Mouse (Mus musculus): Measurements from ENCODE around the gene Xrra1.

Gene Xrra1

DNA sequence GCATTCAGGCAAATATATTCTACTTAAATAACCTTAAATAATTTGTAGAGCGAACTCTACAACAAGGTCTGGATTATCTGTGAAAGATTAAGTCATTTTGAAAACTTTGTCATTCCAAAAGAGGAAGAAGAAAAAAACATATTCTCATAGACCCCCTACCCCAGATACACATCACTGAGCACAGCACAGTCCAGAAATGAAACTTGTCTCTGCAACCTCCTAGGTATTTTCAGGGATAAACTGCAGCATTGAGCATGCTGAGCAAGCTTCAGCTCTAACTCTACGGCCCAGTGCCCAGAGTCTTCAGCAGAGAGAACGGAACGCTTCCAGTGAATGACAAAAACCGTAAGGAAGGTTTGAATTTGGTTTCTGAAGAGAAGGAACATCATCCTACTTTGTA is 8.4 kb upstream of the Xrra1 start:
- no peak for DNase-seq (ENCODE audit: low read depth in 1 of 2, low spot score in 2 of 2)

DNA sequence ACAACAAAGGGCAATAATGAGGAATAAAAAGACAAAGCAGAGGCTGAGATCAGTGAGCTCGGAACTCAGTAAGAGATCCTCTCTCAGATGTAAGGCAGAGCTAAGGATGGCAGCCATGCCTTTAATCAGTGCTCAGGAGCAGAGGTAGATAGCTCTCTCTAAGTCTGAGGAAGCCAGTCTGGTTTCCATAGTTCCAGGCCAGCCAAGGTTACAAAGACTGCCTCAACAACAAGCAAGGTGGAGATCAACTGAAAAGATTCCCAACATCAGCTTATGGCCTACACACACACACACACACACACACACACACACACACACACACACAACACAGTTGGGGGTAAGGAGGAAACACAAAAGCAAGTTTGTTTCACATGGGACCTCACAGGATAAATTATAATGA is 7.8 kb upstream of the Xrra1 start:
- DNase-seq (ENCODE audit: low read depth in 1 of 2, low spot score in 2 of 2): no peak

DNA sequence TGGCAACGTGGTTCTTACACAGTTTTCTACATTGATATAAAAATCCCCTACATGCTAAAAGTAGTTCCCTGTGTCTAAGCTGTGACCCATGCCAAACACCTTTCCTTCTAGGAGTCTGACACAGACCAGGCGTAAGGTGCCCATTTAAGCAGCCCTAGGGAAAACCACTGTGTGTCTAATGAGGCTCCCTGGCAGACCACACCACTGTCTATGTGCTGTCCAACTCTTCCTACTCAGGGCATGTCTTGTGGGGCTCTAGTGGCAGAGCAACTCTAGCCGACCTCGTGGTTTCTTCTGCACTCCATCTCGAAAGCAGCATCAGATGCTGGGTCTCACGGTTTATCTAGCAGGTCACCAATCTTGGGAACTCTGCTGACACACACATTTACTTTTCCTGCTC is 7.3 kb upstream of the Xrra1 start:
- no peak for DNase-seq (ENCODE audit: low read depth in 1 of 2, low spot score in 2 of 2)

DNA sequence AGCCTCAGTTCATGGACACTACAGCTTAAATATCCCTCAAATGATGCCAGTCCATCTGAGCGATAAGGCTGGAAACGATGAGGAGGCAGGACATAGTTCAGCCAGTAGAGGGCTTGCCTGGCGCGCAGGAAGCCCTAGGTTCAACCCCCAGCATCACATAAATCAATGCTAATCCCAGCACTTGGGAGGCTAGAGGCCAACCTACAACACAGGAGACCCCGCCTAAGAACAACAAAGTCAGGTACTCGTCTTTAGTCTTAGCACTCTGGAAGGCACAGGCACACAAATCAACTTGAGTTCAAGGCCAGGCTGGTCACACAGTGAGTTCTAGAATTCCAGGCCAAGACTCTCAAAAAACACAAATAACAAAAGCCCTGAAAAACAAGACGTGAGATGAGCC is 5.6 kb upstream of the Xrra1 start:
- DNase-seq (ENCODE audit: low read depth in 1 of 2, low spot score in 2 of 2): no peak

DNA sequence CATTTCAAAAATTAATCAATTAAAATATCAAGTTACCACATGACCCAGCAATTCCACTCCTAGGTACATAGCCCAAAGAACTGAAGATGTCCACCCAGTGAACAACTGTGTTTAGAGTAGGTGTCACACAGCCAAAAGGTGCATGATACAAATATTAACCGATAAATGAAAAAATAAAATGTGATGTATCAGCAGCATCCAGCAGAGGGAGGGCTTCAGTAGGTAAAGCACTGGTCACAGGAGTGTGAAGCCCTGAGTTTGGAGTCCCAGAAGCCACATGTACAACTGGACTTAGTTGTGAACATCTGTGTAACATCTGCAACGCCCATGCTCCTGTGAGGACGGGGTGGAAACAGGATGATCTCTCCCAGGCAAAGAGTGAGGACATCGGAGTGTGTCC is 4.6 kb upstream of the Xrra1 start:
- no peak for DNase-seq (ENCODE audit: low read depth in 1 of 2, low spot score in 2 of 2)

DNA sequence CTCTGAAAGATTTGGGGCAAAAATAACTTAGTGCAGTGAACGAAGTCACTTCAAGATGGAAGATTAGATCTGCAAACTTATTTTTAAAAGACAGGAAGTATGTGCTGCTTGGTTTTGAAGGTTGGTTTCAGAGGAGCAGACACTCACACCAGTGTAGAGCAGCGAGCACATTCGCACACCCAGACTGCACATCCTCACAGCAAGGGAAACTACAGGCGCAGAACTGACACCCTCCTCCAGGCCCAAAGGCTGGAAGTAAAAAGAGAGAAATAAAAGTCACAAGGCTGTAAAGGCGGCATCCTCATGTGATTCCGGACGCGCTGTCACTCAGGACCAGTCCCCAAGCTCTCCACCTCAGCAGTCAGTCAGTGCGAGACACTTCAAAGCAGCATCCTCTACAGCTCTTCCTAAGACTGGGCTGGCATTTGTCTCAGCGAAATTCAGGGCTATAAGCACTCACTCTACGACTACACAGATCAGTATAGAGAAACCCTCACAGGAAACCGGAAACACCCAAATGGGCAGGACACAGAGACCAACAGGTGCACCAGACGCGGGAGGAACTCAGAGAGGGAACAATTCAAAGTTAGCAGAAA is 2.6 kb upstream of the Xrra1 start:
- no peak for DNase-seq (ENCODE audit: low read depth in 1 of 2, low spot score in 2 of 2)

DNA sequence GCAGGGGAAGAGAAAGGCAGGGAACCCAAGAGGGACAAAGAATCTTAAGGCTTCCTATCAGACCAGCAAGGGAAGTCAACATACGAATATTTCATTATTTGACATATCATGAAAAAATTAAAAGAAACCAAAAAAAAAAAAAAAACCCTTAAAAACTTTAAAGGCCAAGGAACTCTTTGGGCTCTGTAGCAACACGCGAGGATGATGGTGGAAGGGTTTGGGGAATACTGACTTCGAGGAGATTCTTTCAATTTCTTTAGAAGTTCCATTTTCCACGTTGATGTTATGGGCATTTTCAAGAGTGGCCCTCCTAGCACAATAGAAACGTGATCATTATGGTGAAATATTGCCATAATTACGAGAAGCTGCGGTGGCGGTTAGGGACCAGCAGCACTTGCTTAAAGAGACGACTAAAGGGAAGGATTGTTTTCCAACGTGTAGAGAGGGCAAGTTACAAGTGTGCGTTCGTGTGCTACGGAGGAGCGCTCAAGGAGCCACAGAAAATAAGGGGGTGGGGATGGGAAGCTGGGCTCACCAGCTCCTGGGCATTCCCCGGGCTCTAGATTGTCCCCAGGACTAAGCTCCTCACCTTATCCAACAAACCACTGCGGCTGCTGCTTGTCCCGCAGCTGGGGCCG is 622 bp upstream of the Xrra1 start:
- DNase-seq (ENCODE audit: low read depth in 1 of 2, low spot score in 2 of 2): no peak

DNA sequence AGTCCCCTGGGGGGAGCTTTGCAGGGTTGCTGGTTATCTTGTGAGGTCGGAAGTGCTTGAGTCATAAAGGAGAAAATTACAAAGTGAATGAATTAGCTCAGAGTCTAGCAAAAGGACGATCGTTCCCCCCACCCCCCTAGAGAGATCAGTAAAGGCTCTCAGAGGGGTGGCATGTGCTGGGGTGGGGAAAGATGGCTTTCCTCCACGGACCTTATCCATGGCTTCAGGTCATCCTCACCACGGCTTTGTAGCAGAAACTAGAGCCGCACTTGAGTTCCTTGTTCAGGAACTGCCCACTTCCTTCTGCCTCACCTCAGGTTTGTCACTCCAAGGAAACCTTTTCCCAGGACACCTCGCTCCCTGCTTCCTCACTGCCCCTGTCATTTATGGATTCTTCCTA is 4.4 kb downstream of the Xrra1 start, which contains the start of gene Spcs2:
Gene Spcs2 (minus strand): TSS at position 101 of the 400 bp plus-strand sequence.
- DNase-seq (ENCODE audit: low read depth in 1 of 2, low spot score in 2 of 2): no peak

DNA sequence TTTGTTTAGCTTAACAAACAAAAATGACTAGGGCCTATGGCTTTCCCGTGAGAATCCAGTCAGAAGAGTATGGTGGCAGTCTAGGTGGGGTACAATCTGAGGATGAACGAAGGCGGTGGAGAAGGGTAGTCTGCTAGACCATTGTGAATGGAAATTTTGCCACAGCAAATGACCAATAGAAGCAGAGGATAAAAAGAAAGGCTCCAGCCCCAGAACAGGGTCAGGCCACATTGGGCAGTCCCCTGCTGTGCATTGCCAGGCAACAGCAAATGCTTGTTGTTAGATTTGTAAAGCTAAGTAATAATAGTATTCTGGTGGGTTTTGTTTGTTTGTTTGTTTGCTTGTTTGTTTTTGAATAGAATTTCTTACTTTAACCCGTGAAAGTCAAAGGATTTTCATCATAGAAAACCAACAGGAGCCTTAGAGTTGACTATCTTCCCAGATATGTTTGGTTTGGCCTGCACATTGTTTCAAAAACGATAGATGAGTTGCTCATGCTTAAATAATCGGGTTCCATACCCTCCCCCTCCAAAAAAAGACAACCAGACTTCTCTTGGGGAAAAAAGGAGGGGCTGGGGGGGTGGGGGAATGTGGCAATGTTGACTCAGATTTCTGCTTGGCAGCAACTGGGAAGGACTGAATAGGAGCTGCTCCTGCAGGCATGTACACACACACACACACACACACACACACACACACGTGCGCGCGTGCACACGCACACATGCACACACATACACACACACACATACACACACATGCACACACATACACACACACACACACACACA is 5.5 kb downstream of the Xrra1 start:
- no peak for DNase-seq (ENCODE audit: low read depth in 1 of 2, low spot score in 2 of 2)

DNA sequence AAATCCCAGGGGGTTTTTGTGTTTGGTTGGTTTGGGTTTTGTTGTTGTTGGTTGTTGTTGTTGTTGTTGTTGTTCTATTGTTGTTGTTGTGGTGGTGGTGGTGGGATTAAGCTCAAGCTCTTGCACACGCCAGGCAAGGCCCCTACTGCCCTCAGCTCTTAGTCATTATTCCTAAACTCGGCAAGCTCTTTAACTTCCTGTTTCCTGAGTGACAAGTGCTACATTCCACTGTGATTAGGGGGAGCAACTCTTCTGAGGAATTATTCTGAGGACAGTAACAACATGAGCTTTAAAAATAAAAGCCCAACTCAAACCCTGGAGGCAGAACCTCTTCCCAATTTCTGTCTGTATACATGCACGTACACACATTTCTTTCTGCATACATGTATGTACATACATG is 6.3 kb downstream of the Xrra1 start:
- DNase-seq (ENCODE audit: low read depth in 1 of 2, low spot score in 2 of 2): no peak

DNA sequence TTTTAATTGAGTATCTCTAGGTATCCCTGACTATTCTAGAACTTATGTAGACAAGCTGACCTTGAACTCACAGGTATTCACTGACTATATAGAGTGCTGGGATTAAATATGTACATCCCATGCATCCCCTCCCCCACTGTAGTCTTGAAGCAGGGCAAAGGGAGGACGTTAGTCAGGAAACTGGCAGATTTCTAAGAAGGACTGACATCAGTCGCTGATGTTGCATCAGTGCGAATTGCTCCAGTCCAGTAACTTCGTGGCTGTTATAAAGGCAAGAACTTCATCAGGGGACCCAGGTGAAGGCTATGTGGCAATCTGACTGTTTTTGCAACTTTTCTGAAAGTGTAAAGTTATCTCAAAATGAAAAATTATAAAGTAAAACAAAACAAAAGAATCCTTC is 10.4 kb downstream of the Xrra1 start:
- DNase-seq (ENCODE audit: low read depth in 1 of 2, low spot score in 2 of 2): no peak

DNA sequence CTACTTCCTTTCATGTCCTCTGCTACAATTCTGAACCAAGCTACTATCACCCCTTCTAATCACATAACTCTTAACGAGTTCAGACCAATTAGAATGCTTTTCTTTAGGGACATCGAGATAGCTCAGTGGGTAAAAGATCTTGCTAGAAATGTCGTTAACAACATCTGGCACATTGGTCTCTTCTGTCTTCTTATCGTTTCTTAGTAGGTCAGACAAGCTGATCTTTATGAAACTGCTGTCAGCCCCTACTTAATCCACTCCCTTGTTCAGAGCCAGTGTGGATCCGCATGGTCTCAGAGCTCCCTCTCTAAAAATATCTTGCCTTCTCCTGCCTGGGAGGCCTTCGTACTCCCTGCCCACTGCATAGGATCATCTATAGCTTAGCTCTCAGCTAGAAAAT is 15.0 kb downstream of the Xrra1 start:
- no peak for DNase-seq (ENCODE audit: low read depth in 1 of 2, low spot score in 2 of 2)

DNA sequence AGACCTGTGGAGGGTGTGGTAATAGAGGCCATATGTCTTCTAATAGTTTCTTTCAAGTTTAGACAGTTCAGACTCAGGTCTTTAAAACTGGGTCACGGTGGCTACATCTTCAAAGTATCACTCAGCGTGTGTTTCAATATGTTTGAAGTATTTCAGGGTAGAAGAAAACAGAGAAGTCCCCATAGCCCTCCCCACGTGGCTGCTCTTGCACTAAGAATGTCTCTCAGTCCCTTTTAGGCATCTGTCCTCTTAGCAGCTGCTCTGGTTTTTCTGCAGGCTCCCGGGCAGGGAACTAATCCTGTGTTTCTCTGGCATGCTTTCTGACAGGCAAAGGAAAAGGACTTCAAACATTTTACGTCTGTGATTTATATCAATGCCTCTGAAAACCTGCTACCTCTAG is 17.0 kb downstream of the Xrra1 start:
- DNase-seq (ENCODE audit: low read depth in 1 of 2, low spot score in 2 of 2): no peak

DNA sequence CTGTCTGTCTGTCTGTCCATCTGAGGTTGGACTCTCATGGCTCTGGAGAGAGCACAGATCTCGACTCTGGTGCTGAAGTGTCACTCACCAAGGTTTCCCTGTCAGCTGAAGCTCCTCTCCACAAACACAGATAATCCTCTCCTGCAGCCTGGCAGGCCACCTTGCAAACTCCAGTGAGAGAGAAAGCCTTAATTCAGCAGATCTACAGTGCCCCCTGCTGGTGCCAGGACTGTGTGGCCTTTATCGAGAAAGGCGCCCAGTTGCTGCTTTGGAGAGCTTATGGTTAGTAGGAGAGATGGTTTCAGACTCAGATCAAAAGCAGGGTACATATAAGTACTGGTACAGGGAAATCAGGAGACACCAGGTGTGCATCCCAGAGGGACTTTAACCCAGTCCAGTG is 17.4 kb downstream of the Xrra1 start:
- peak in 1 of 2 experiments; percentile 53 for DNase-seq (ENCODE audit: low read depth in 1 of 2, low spot score in 2 of 2)

DNA sequence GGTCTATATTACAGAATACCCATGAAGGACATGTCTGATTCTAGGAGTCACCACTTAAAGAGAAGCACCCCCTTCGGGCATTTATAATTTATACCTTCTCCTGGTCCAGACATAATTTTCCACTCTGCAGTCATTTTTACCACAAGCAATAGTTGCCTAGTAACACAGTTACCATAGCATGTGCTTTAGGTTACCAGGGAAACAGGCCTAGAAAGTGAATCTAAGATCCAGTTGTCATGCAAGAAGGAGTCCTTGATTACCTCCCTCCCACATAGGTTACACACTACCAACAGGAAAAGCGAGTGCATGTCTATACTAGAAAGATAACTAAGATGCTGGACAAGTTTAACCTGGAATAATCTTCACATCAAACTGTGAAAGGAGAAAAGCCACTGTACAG is 19.3 kb downstream of the Xrra1 start:
- DNase-seq (ENCODE audit: low read depth in 1 of 2, low spot score in 2 of 2): no peak

DNA sequence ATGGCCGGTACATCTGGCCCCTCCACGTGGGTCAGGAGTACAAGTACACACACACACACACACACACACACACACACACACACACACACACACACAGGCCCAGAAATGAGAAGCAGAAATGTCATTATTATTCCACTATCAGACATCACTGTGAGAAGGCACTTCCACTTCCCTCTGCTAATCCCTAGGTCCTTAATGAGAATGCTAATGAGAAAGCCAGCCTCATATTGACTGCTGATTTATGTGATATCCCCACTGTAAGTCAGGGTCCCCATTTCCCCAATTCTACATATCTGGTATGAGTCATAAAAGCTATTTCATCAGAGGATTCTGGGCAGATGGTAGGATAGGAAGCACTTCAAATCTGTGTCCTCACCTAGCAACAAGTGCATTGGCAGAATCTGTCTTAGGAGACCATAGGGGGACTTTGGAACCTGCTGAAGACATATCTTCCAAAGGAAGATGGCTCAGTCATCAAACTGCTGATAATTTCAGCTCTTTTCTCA is 28.4 kb downstream of the Xrra1 start:
- DNase-seq (ENCODE audit: low read depth in 1 of 2, low spot score in 2 of 2): peak in 1 of 2 experiments; percentile 28

DNA sequence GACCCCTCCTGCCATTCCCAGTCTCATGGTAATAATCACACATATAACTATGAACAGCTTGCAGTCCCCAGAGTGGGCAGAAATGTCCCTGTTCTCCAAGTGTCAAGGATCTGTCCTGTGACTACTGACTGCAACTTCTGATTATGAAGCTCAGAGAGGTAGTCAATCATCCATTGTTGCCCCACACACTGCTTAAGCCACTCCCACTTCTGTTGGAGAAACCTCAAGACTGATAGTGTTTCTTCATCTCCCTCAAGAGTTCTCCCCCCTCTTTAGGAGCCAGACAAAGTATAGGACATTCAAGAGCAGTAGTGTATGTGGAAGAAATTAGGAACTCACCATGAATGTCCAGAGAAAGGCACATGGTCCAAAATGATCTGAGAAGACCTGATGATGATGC is 28.8 kb downstream of the Xrra1 start:
- no peak for DNase-seq (ENCODE audit: low read depth in 1 of 2, low spot score in 2 of 2)

DNA sequence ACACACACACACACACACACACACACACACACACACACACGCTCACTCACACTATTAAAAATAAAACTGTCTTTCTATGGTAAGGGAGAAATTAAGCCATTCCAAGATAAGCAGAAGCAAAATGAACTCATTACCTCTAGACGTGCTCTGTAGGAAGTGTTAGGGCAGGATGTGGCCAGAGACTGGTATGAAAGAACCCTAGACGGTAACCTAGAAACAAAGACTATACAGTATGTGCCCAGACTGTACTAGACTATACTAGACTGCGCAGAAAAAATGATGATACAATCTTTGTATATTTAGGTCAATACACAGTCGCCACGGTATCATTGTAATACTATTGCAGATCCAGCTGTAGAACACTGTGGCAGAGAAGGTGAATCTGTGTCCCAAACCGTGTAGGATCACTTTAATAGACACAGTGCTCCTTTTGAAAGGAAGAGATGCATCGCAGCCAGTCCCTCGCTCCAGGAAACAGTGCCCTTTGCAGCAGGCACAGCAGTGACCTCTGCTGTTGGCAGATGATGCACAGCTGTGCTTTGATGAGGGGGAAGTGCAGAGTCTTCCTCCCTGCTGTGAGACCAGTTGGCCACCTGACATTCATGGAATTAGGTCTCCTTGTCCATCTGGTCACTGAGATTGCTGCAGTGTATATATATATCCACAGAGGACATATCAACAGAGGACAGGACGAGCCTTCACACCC is 30.4 kb downstream of the Xrra1 start:
- no peak for DNase-seq (ENCODE audit: low read depth in 1 of 2, low spot score in 2 of 2)

DNA sequence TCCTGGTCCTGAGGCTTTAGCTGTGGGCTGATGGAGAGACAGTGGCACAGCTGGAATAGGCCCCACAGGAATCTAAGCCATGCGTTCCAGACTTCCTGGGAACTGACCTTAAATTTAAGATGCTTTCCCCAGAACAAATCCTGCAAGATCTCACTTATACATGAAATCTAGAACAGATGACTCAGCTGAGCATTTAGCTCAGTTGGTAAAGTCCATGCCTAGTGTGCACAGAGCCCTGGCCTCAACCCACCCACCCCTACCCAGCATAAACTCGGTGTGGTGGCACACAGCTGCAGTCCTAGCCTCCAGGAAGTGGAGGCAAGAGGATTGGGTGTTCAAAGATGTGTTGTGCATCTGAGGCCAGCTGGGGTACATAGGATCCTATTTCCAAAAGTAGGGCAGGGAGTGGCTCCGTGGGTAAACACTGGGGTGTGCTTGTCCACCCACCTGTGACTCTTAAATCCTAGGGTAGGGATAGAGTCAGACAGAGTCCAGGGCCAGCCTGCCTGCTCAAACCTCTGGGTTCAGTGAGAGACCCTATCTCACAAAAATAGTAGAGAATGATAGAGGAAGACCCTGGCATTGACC is 31.3 kb downstream of the Xrra1 start:
- DNase-seq (ENCODE audit: low read depth in 1 of 2, low spot score in 2 of 2): no peak

DNA sequence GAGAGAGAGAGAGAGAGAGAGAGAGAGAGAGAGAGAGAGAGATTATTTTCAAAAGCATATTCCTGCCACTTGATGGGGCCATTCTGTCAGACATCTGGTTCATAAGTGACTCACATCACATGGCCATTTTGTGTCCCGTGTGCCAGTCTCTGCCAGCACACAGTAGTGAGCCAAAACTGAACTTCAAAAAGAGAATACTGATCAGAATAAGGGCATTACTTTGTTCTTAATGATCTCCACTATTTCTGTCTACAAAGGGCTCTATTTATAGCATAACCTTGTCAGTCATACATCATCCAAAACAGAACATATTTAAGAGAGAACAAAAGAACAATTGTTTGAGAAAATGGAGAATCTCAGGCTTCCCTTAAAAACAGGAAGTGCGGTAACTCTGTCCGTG is 32.6 kb downstream of the Xrra1 start:
- no peak for DNase-seq (ENCODE audit: low read depth in 1 of 2, low spot score in 2 of 2)

DNA sequence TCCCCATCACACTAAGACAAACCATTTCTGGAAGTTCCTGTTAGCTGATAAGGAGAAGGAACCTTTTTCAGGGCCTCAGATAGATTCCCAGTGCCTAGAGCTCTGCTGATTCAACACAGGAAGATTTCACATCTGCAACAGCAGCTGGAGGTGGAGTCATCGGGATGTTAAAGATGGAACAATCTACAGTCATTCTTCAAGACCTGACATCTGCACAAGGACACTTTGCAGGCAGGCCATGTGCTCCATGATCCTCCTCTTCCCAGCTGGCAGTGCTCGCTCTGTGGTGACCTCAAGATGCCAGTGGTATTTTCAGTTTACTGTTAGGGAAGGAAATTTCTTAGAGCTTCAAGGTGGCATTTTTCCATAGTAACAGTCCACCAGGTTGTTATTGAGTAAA is 33.4 kb downstream of the Xrra1 start:
- no peak for DNase-seq (ENCODE audit: low read depth in 1 of 2, low spot score in 2 of 2)

Data from monocyte, adult 2 months (primary cell).